5 mouse cellular contexts compared by ENCODE assay signal in the genomic region with DNA sequence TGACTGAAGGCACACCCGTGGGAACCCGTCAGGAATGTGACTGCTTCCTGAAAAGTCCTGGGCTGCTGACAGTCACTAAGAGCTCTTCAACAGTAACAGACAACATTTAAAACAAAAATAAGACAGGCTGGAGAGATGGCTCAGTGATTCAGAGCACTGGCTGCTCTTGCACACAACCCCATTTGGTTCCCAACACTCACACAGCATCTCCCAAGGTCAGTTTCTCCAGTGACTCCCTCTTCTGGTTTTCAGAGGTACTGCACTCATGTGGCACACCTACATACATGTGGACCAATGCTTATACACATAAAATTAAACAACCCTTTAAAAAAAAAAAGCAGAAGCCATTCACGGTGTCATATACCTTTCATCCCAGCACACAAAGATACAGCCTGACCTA.
DNase-seq lines count a peak whose midpoint lies in the region; TF ChIP-seq lines count a peak whose summit lies in the region.
"Not testable (repeated sequence)": the region's sequence is repeated elsewhere in the genome, so short reads cannot be mapped to it uniquely, and the experiment has no call there.

No protein-coding gene starts in this region.

- H3K9ac ChIP-seq in ES-E14 (ENCODE audit: insufficient read depth, low read depth, low read length, poor library complexity, severe bottlenecking): not testable (repeated sequence)

- not testable (repeated sequence) for H3K27ac ChIP-seq in ES-E14 (ENCODE audit: insufficient read depth, low read depth, low read length, poor library complexity, severe bottlenecking)

- not testable (repeated sequence) for H3K36me3 ChIP-seq in E14TG2a.4 (ENCODE audit: insufficient read depth, low read length); ES-E14 (ENCODE audit: control insufficient read depth, insufficient read depth, low read length, poor library complexity, severe bottlenecking)

- H3K9me3 ChIP-seq in E14TG2a.4 (ENCODE audit: low read length): peaks cover 32% of the 10 kb centered on the region
- H3K9me3 ChIP-seq in ES-E14 (ENCODE audit: control insufficient read depth, insufficient read depth, low read depth, low read length): not testable (repeated sequence)

- H3K4me1 ChIP-seq in E14TG2a.4 (replicated peaks; ENCODE audit: low read depth, low read length); ES-E14 (ENCODE audit: control insufficient read depth in 2 of 2, insufficient read depth in 2 of 2, low read length in 2 of 2, poor library complexity in 1 of 2): not testable (repeated sequence)

- H3K4me3 ChIP-seq in E14TG2a.4 (replicated peaks; ENCODE audit: low read length); ES-E14 (ENCODE audit: insufficient read depth in 1 of 2, low read depth in 1 of 2, low read length in 2 of 2, poor library complexity in 1 of 2, severe bottlenecking in 1 of 2): not testable (repeated sequence)

- not testable (repeated sequence) for H3K27me3 ChIP-seq in E14TG2a.4 (ENCODE audit: insufficient read depth, low read length)

- DNase-seq in ES-CJ7 (ENCODE audit: low read depth, low spot score) (peak; percentile 22), ES-E14 (ENCODE audit: low read depth, low spot score) (peak; percentile 13), R1 (ENCODE audit: low read depth, low spot score) (peak; percentile 59), ZHBTc4 (ENCODE audit: low read depth, low spot score) (peak; percentile 61)

- in situ Hi-C loops in ES-E14 (cut with MboI; ENCODE audit: low sequenced_read_pairs in 2 of 2, unreplicated experiment in 2 of 2): loop anchor here in 1 of 2 experiments (25.0 kb wide), 2 partner anchors 103 to 178 kb away; no protein-coding TSS in a partner anchor

- peak; percentile 27 for TF ChIP-seq CTCF in E14TG2a.4 (conservative IDR thresholded peaks at IDR 0.05; ENCODE audit: low read length)
